Mouse (Mus musculus) monocyte, adult 2 months (primary cell): ENCODE measurements around the gene Tenm4.

Experiments
- DNase-seq, 2 experiments: peaks; one replicate each; pipeline ENCODE4 v3.0.0; 2022; ENCODE audit warnings: low spot score in 2 of 2, low read depth in 1 of 2

Tenm4 gene

DNA sequence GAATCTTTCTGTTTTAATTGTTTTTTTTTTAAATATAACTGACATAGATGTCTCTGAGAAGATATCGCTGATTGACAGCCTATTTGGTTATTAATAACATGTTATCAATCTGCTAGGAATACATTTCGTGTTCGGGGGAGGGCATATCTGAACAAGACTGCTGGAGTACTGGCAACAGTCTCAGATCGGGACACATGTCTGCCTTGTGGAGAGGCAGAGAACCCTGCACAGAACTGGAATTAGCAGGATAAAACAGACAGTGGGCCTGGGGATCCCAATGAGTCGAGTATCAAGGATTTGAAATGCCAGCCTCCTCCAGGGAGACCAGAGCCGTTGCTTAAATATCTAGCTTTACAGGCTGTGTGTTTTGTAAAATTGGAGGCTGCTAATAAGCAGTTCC lies 299.8 kb downstream of the Tenm4 start:
- no peak for DNase-seq

DNA sequence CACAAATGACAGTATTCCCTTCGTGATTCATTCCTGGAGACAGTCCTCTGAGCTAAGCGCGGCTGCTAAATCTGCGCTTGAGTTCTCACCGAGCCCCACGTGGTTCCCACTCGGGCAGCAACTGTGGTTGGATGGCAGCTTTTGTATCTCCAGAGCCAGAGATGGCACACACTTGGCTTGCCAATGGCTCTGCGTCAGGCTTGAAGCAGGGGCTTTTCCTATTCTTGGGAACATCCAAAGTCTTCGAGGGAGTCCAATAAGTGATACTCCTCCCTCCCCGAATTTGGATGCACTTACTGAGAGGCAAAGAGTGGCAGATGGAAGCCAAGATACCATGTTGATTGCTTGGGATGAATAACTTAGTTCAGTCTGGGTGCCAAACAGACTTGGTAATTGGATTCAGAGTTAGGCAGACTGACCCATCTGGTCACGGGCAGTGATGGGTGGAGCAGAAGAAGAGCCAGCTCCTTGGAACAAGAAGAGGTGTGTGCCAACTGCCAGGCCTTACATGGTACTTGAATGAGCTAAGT lies 303.6 kb downstream of the Tenm4 start:
- no peak for DNase-seq

DNA sequence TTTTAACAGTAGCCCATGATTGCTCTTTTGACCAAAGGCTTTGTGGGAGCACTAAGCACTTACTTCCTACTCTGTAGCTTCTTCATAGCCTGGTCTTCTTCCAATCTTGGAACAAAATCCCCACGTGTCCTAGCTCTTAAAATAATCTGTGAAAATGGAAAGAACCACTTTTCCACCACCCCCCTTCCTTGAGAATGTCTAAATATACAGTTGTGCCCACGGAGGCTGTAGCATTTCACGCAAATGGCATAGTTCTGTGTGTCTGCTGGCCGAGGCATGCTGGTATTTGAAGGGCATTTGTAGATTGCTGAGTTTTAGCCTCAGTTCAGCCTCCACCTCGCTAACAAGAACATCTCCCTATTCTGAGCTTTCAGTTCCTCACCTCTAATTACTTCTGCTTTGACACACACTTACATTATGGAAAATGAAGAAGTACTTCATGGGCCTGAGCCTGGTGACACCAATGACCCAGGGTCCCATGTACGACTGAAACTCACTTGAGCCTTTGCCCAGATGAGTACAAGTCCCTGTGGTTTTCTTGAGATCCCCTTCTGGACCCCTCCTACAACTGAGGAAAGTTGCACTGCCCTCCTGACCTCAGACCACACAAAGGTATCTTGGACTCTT lies 306.1 kb downstream of the Tenm4 start:
- DNase-seq, result peak; percentile 5

- no peak for DNase-seq
Measured at GRCm38 (mm10) chr7:96479139-96479538, 308.1 kb downstream of the Tenm4 start.

DNA sequence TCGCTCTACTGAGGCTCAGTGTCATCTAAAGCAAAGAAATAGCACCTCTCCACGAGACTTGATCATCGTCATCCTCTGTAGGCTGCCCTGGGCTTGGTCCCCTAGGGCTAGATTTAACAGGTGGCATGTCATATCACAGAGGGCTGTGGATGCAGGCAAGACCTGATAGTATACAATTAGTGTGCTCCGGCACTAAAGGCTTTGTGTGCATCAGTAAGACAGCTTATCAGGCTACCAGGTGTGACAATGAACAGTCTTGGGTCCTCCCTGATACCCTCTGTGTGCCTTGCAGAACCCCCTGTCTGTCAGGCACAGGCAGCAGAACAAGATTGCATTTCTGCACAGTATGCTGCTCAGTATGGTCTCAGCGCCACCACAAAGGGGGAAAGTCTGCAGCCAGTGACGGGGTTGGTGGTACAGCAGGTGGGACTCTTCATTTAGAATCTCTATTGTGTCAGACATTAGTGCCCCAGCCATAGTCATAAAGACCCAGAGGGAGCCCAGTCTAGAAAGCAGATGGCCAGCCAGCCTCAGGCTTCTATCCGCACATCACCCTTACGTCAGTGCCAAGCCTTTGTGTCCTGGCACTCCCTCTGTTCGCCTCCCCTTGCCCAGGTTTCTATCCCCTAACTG lies 309.4 kb downstream of the Tenm4 start:
- DNase-seq, result no peak

GRCm38 (mm10) chr7:96482953-96483352 lies 311.9 kb downstream of the Tenm4 start:
- DNase-seq, result peak in 1 of 2 experiments; percentile 2

GRCm38 (mm10) chr7:96484006-96484581 lies 313.0 kb downstream of the Tenm4 start:
- no peak for DNase-seq

GRCm38 (mm10) chr7:96489348-96490076 lies 318.5 kb downstream of the Tenm4 start:
- no peak for DNase-seq

GRCm38 (mm10) chr7:96491896-96492295 lies 320.9 kb downstream of the Tenm4 start:
- no peak for DNase-seq

DNA sequence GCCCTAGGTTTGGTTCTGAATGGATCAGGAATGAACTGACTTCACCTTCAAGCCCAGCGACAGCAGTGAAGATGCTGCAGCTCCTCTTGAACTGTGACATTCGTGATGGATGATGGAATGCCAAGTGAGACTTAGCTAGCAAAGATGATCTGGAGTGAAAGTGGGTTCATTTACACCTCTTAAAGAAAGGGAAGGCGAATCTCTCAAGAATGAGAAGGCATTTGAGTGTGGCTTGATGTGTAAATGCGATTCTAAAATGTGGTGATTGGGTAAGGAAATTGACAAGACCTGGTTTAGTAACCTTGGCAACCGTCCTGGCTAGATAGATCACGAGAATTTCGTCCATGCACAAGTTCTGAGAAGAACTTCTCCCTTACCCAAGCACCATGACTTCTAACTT lies 321.6 kb downstream of the Tenm4 start:
- no peak for DNase-seq

GRCm38 (mm10) chr7:96494057-96494456 lies 323.0 kb downstream of the Tenm4 start:
- no peak for DNase-seq

DNA sequence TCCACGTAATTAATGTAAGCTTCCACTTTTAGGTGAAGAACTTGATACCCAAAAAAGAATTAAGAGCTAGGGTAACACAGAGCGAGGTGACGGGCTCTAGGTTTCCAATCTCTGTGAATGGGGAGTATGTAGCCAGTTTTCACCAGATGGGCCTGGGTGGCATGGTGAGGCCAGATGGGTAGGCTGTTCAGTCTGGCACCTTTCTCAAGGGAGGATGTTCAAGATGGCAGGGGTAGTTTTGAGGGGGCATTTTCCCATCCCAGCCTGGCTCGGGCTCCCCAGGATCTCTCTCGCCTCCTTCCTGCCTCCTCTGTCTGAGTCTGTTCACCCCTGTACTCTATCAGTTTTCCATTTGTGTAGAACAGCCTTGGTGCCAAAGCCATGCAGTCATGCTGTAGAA lies 329.1 kb downstream of the Tenm4 start:
- no peak for DNase-seq

- no peak for DNase-seq
Measured at GRCm38 (mm10) chr7:96500797-96501196, 329.8 kb downstream of the Tenm4 start.

DNA sequence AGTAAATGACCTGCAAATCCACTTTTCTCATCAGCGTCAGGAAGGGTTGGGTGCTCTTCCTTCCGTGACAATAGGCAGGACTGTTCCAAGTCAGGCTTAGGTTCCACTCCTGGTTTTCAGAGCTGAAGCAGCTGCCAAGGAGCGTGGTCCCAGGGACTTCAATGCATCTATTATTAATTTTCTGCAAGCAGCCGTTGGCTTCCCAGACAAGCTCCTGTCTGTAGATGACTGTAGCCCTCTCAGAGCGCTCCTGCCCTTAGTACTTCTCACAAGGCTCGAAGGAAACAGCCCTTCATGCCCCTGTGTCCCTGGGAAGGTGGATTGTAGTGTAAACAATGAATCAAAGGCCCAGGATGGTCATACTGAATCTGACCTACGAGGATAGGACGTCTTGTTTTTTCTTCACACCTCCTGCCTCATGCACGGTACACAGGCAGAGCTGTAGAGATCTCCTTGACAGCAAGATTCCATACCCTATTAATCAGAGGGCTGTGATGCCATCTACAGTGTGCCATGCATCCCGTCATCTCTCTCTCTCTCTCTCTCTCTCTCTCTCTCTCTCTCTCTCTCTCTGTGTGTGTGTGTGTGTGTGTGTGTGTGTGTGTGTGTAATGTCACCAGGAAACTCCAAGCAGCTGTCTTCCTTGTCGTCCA lies 331.4 kb downstream of the Tenm4 start:
- DNase-seq, result no peak

- DNase-seq, result no peak
Measured at GRCm38 (mm10) chr7:96505538-96505937, 334.5 kb downstream of the Tenm4 start.

GRCm38 (mm10) chr7:96507046-96507445 lies 336.0 kb downstream of the Tenm4 start:
- no peak for DNase-seq

GRCm38 (mm10) chr7:96510396-96510795 lies 339.4 kb downstream of the Tenm4 start:
- no peak for DNase-seq

- DNase-seq, result no peak
Measured at GRCm38 (mm10) chr7:96511018-96511609, 340.1 kb downstream of the Tenm4 start.

DNA sequence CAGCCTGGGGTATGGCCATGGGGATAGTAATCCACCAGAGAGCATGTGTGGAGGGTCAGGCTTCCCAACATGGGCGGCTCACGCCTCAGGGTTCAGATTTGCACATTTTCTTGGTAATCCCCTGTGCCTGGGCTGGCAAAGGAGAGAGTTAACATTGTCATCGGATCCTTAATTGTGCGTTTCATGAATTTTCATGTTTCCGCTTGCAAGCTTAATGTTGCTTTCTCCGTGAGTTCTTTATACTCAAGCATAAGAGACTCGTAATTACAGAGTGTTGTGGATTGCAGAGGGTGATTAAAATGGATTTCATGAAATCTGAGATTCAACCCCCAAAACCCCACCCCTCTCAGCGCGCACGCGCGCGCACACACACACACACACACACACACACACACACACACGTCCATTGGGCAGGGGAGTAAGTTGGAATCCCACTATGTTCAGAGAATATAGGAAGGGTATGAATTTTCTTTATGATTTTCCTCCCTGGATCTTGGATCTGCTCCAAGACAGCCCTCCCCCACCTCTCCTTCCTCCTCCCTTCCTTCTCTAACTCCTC lies 341.0 kb downstream of the Tenm4 start:
- no peak for DNase-seq

GRCm38 (mm10) chr7:96519216-96519615 lies 348.2 kb downstream of the Tenm4 start:
- DNase-seq, result no peak

- no peak for DNase-seq
Measured at GRCm38 (mm10) chr7:96521956-96522355, 350.9 kb downstream of the Tenm4 start.
